Mouse (Mus musculus): Measurements from ENCODE around the gene Plcxd1. TPM values are rescaled to one million over a fixed set of nuclear protein-coding genes. Genes with fewer than 3 reads are reported as not detected.
A peak's percentile ranks its signal among the peaks of the same experiment; 100 is the strongest.
"Not testable (repeated sequence)": the region's sequence is repeated elsewhere in the genome, so short reads cannot be mapped to it uniquely, and the experiment has no call there.

The Plcxd1 gene
- 0.10 to 2.3 TPM in 2 of 3 replicates, not detected in the other for total RNA-seq (2017)

- ATAC-seq (replicated peaks; ENCODE audit: insufficient number of reproducible peaks, low FRiP score, low TSS enrichment, poor library complexity, severe bottlenecking): no peak
These were observed at the start of gene Plcxd1 for GRCm38 (mm10) chr5:110099656-110100580. Plcxd1 (plus strand) TSS chr5:110099969.

- ATAC-seq (replicated peaks; ENCODE audit: insufficient number of reproducible peaks, low FRiP score, low TSS enrichment, poor library complexity, severe bottlenecking): peak; percentile 97
These were observed 41.9 kb upstream of the Plcxd1 start for GRCm38 (mm10) chr5:110057637-110058408.

- not testable (repeated sequence) for ATAC-seq (replicated peaks; ENCODE audit: insufficient number of reproducible peaks, low FRiP score, low TSS enrichment, poor library complexity, severe bottlenecking)
These were observed 27.4 kb upstream of the Plcxd1 start, which contains the start of gene Gm17655 for GRCm38 (mm10) chr5:110072413-110072812. Gm17655 (minus strand) TSS chr5:110072513.

GRCm38 (mm10) chr5:110082961-110083360 lies 16.8 kb upstream of the Plcxd1 start:
- no peak for ATAC-seq (replicated peaks; ENCODE audit: insufficient number of reproducible peaks, low FRiP score, low TSS enrichment, poor library complexity, severe bottlenecking)

GRCm38 (mm10) chr5:110086161-110086866 lies 13.5 kb upstream of the Plcxd1 start:
- no peak for ATAC-seq (replicated peaks; ENCODE audit: insufficient number of reproducible peaks, low FRiP score, low TSS enrichment, poor library complexity, severe bottlenecking)

GRCm38 (mm10) chr5:110091546-110091945 lies 8.2 kb upstream of the Plcxd1 start:
- ATAC-seq (replicated peaks; ENCODE audit: insufficient number of reproducible peaks, low FRiP score, low TSS enrichment, poor library complexity, severe bottlenecking): no peak

- ATAC-seq (replicated peaks; ENCODE audit: insufficient number of reproducible peaks, low FRiP score, low TSS enrichment, poor library complexity, severe bottlenecking): peak; percentile 99
These were observed 5.5 kb upstream of the Plcxd1 start, which contains the start of gene Gm35315 for GRCm38 (mm10) chr5:110094030-110094846. Gm35315 (minus strand) TSS chr5:110094420.

GRCm38 (mm10) chr5:110094847-110095213 lies 4.9 kb upstream of the Plcxd1 start:
- no peak for ATAC-seq (replicated peaks; ENCODE audit: insufficient number of reproducible peaks, low FRiP score, low TSS enrichment, poor library complexity, severe bottlenecking)

- no peak for ATAC-seq (replicated peaks; ENCODE audit: insufficient number of reproducible peaks, low FRiP score, low TSS enrichment, poor library complexity, severe bottlenecking)
These were observed 735 bp upstream of the Plcxd1 start for GRCm38 (mm10) chr5:110098991-110099477.

GRCm38 (mm10) chr5:110100921-110101631 lies 1.3 kb downstream of the Plcxd1 start:
- ATAC-seq (replicated peaks; ENCODE audit: insufficient number of reproducible peaks, low FRiP score, low TSS enrichment, poor library complexity, severe bottlenecking): no peak

- no peak; the same call in 1 of the 2 replicates for ATAC-seq (replicated peaks; ENCODE audit: insufficient number of reproducible peaks, low FRiP score, low TSS enrichment, poor library complexity, severe bottlenecking)
These were observed 2.1 kb downstream of the Plcxd1 start for GRCm38 (mm10) chr5:110101716-110102347.

GRCm38 (mm10) chr5:110102429-110102828 lies 2.7 kb downstream of the Plcxd1 start:
- no peak for ATAC-seq (replicated peaks; ENCODE audit: insufficient number of reproducible peaks, low FRiP score, low TSS enrichment, poor library complexity, severe bottlenecking)

- ATAC-seq (replicated peaks; ENCODE audit: insufficient number of reproducible peaks, low FRiP score, low TSS enrichment, poor library complexity, severe bottlenecking): no peak
These were observed 3.3 kb downstream of the Plcxd1 start for GRCm38 (mm10) chr5:110102853-110103625.

- no peak for ATAC-seq (replicated peaks; ENCODE audit: insufficient number of reproducible peaks, low FRiP score, low TSS enrichment, poor library complexity, severe bottlenecking)
These were observed 4.3 kb downstream of the Plcxd1 start for GRCm38 (mm10) chr5:110103901-110104615.

GRCm38 (mm10) chr5:110104616-110105380 lies 5.0 kb downstream of the Plcxd1 start:
- ATAC-seq (replicated peaks; ENCODE audit: insufficient number of reproducible peaks, low FRiP score, low TSS enrichment, poor library complexity, severe bottlenecking): no peak
